Mouse (Mus musculus): ENCODE measurements at regions not wholly inside any gene's neighbourhood (a gene's known extent, or its start where the extent isn't known, plus 50 kb on each side); places are given as distances from the start of the nearest gene placed in this dataset.

DNA sequence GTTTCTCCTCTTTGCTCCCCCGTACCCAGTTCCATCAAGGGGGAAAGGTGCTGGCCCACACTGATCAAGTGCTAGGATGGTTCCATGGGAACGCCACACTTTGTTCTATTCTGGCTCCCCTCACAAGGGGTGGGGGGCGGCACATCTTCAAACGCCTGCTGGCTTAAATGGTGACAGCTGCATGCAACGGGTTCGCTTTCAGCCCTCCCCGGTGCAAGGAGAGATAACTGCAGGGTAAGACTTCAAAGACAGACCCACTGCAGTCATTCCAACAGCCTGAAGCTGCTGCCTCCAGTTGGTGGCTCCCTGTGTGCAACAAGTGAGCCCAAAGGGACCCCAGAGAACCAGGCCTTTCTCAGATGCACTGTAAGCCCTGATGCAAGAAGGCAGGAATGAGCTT is 173.9 kb upstream of the Lef1 start:
- DNase-seq: no peak

DNA sequence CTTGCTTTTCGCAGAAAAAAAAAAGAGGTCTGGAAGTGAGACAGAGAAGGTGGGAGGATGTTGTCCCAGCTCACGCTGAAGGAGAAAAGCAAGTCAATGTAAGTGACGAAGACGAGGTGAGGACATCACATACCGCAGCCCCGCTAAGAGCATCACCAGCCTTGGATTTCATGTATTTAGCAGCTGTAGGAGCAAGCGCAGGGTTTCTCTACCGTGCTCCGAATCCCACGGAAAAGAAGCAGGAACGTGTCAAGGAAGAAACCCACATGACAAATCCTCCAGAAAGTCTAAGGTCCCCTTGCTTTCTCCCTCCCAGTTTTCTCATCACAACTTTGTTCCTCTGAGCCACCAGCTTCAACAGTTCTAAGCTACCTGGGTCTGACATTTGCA is 174.3 kb upstream of the Lef1 start:
- no peak for DNase-seq

DNA sequence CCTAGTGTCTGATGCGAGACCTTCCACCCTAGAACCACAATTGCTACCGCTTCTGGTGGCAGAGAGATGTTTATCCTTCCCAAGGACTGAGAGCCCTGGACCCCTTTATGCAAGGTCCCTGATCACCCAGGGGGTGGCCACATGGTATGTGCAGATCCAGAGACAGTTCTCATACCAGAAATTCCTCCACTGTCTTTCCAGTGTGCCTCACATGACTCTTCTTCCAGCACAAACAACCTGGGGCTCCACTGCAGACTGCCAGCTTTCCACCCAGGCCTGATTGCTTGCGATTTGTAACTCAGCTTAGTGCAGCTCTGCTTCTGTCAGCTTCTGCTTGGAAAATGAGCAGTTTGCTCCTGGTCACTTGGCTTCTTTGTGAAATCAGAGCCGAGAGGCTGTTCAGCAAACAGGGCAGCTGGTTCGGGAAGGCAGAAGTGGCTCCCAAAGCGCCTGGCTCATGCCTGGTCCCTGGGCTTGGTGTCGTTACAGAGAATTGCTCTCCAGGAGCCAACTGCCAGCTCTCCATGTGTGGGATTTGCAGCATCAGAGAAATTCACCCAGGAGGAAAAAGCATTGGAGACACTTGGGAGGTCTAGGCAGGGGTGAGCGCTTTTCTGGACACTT is 174.9 kb upstream of the Lef1 start:
- DNase-seq: no peak

DNA sequence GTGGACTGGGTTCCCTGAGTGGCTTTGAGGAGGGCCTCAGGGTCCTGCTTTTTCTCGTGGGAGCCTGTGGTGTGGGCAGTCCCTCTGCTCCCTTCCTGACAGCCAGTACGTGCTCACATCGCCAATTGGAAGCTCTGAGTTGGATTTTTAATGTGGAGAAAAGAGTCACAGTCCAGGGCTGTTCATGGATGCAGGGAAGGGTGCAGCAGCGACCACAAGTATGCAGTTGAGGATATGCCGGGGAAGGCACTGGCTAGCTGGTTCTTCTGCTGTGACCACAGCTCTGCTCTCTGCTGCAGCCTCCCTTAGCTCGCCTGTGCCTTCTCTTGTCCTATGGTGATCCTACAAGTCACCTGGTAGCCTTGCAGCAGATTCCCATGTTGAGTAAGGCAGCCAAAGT is 177.5 kb upstream of the Lef1 start:
- DNase-seq: no peak

DNA sequence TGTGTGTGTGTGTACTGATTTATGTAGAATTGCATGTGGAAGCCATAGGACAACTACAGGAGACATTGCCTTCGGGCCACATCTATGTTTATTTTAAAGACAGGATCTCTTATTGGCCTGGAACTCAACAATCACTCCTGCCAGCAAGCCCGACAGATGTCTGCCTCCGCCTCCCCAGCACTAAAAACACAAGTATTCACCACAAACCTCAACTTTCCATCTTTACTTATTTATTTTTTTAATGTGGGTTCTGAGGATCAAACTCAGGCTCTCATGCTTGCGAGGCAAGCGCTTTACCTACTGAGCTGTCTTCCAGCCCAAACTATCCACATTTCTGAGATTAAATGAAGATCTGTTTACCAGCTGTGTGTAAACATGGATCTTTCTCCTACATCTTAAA is 178.0 kb upstream of the Lef1 start:
- DNase-seq: no peak

DNA sequence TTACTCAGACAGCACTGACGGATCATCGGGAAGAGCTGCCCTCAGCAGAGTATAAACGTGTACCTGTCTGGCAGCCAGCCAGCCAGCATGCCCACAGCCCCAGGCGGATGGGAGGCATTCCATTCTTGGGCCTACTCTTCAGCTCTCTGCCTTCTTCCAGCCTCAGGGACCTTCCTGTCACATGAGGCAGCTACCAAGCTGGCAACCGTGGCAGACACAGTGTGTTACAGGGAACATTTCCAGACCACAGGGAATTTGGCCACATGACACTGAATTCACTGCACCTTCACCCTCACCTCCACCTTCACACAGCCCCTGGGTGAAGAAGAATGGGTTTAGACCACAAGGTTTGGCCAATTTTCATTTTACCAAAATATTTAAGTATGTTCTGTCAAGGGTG is 185.3 kb upstream of the Lef1 start:
- DNase-seq: no peak

DNA sequence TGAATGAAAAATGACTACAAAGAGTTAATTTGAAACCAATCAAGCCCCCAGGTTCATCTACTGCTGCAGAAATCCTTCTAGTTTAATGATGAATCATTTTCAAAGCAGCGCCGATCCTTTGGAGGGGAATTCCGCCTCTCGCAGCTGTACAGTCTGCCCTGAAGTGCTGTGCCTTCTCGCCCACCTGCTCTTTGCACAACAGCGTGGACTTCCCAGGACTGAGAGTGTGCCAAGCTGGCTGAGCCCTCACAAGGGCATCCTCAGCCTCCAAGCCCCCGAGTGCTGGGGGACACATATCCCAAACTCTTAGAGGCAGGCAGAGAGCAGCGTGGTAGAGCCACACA is 186.7 kb upstream of the Lef1 start:
- DNase-seq: no peak

DNA sequence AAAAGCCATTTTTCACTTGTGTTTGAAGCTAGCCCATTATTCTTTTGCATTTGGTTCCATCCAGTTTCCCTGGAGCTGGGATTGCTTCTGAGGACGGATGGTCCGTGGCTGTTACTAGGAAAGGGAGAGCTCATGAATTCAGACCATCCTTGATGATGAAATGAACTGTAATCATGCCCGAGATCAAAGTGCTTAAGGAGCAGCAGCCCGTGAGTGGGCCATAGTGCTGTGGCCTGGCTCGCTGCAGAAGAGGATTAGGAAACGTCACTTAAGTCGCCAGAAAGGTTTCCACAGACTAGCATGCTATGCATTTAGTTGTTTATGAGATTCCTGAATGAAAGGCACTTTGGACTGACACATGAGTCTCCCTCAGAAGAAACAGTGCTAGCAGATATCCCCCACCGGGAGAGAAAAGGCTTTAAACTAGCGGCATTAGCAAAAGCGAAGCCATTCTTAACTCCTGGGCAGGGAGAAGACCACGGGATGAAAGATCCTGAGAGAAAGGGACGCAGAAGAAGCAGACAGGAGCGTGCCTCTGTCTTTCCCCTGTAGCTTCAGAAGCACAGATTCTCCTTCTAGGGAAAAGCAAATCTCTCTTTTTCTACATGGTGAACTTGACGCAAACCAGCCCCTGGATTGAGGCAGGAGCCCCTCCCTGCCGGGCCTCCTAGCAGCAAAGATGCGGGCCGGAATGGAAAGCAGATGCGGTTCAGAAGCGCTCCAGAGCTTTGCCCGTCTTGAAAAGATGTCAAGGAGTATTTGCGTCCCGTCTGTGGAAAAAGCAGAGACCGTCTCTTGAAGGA is 187.3 kb upstream of the Lef1 start:
- no peak for DNase-seq

DNA sequence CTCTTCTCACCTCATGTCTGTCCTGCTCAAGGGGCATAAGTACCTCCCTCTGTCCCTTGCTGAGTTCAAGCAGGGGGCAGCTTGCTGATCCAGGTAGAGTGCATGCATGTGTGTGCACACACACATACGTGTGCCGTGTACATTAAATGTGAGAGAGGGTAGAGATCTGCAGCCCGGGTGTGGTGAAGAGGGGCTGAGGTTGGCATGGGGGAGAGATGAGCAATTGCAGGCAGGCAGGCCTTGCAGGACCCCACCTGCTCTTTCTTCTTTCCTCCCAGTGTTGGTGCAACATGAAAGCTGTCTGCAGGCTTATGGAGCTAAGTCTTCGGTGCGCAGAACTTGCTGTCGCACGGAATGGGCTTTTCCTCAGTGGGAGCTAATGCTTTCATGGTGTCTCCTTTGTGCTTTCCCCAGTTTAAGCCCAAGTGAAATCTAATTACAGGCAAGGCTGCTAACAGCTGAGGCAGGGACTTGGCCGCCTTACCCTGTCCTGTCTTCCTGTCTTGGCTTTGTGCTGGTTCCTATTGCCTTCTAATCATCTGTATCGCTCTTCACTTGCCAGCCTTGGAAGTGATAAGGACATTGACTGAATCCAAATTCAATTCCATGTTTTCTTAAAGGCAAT is 188.5 kb upstream of the Lef1 start:
- no peak for DNase-seq

DNA sequence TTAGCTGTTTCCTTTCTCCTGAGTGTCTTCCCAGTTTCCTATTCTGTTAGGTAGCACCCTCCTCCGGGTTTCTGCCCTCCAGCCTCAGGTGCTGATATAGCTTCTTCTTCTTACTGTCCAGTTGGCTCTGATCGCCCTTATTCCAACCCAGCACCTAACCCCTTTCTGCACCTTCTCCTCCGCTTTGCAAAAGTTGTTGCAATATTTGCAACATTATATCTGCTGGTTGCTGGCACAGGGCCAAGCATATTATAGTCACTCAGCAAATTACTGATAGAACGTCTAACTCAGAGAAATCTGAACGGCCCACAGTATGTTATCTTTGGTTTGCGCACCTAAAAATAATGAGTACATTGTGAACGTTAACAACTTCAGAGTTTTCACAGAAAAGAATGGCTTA is 183.6 kb upstream of the Rpl34 start:
- DNase-seq: no peak

DNA sequence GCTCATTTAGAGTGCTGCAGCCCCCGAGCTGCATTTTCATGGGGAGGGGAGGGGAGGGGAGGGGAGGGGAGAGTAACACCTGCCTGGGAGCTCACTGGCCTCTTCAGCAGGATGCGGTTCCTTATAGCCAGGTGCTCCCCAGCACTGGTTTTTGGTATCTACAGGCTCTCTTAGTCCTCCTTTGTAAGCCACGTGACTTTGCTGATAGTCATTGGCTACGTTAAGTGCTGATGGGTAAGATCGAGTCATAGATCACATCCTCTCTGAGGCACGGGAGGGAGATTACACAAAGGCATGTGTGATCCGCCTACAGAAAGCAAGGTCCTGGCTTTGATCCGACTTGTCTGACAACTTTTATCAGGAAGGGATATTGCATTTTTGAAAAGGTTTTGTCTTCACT is 174.9 kb upstream of the Rpl34 start:
- DNase-seq: no peak

DNA sequence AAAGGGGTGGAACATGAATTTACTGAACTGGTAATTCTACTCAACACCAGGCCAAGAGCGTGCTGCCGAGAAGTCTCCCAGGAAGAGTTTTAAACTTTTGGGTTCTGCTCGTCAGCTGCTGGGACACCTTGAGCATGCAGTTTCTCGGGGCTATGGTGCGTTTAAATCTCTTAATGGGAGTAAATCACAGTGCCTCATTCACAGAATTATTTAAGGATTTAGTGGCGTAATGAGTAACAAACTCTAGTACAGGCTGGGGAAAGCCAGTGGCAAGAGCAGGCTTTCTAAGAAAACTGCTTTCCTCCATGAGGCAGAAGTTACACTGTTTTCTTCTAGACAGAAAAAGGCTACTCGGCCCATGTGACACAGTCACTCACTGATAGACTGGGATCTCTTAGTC is 173.1 kb upstream of the Rpl34 start:
- no peak for DNase-seq

DNA sequence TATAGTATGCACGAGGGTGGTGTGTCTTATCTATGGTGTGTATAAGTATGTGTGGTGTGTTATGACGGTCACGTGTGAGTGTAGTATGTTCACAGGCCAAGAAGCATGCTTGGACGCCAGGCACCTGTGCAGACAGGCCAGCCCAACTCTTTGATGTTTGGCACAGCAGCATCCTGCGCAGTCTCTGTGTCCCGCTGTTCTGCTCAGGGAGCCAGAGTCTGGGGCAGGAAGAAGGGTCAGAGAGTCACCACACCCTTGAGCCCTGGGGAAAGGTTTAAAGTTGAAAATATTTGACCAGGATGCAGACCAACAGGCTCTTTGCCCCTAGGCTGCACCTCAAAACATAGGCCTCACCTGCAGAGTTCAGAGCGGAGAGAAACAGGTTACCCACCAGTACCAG is 172.2 kb upstream of the Rpl34 start:
- DNase-seq: no peak

DNA sequence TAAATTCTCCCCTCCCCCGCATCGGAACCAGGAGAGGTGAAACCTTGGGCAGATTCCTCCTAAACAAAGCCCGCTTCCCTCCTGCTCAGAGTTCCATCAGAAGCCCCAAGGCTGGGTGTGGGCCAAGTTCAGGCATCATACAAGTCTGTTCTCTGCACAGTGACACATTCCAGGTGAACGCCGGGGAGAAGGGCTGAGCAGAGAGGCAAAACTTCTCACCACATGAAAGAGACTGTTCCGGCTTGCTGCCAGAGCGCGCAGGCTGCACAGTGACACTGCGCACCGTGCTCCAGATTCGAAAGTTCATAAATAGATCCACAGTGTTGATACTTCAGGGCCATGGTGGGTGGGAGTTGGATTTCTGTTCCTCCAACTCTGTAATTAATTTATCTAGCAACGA is 171.1 kb upstream of the Rpl34 start:
- DNase-seq: no peak

DNA sequence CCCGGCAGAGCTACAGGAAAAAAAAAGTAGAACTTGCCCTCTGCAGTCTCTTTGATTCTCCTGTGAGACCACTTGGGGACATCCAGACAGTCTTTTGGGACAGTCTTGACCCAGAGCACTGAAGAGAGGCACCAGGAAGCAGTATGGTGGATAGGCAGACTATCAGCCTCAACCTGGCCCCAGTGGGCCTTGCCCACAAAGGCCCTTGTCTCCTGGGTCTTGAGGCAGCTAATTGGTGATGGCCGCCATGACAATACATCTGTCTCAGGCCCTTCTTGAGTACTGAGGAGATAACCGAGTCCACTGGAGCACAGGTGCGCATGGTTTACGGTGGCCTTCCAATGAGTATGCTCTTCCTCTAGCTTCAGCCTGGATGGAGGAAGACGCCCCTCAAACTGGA is 170.6 kb upstream of the Rpl34 start:
- no peak for DNase-seq

DNA sequence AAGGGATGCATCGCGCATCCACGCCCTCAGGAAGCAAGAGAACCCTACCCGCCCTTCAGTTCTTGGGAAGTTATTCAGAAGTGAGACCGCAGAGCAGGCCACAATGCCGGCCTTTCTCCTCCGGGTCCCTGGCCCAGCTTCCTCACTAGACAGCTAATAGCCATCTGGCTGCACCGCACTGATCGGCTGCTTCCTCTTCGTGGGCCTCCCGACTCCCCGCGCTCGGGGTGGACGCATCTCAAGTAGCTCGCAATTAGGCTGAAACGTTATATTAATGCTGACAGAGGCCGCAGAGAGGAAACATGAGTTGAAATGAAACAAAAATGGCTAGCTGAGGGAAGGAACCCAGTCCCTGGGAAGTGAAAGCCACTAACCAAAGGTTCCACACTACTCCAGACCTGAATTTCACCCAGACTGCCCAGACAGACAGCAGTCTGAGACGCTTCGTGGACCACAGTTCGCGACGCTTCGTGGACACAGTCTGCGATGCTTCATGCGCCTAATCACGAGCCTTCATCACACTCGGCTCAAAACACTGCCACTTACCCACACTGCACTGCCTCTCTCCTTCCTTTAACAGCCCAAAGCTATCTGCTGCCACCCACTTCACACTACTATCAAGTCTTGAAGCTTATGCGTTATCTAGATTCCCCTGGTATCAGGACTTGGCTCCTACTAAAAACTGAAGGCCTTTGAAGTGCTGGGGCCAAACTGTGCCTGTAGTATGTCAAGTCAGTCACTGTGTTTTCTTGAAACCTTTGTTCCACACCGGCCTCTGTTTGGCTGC is 170.0 kb upstream of the Rpl34 start:
- no peak for DNase-seq

DNA sequence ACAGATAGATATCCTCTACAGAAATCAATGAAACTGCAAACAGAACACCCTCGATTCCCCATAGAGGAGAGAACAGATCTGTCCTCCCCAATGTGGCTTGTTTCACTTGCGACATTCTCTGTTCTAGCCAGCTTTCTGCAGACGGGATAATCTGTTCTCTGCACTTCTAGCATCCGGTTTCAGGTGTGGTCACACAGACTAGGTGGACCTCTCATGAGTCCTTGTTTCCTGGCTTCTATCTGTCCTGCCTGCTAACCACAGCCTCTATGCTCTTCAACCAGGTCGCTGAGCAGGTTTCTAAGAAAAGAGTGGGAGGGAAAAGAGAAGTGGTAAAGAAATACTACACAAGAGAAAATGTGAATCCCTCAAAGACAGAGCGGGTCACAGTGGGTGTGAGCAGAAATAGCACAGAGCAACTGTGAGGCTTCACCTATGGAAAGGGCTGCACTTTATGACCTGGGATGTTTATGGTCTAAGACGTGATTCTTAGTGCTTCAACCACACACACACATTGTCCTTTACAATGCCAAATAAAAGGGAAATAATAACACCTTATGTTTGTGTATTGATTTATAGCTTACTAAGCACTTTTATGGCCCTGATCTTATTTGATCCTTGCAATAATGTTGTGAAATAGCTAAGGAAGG is 164.1 kb upstream of the Rpl34 start:
- no peak for DNase-seq

DNA sequence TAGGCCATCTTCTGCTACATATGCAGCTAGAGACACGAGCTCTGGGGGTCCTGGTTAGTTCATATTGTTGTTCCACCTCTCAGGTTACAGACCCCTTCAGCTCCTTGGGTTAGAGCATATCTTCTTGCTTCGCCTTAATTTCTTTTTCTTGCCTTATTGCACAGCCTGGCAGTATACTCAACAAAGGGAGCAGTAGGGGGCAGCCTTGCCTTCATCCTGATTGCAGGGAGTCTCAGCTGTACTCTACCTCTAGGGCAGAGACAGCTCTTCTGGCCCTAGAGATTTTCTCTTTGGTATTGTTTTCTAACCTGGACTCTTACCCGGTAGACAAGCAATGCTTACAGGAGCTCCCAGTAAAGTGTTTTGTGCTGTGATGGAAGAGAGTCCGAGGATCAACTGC is 161.1 kb upstream of the Rpl34 start:
- DNase-seq: no peak

DNA sequence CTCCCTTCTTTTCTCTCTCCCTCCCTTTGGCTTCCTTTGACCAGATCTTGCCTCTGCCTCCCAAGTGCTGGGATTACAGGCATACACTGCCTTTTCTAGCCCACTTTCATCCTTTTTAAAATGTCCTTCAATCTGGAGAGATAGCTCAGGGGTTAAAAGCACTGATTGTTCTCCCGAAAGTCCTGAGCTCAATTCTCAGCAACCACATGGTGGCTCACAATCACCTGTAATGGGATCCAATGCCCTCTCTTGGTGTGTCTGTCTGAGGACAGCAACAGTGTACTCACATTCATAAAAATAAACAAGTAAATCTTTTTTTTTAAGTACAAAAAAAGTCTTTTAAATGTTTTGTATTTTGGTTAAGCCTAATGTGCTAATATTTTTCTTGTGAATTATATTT is 158.4 kb upstream of the Rpl34 start:
- no peak for DNase-seq

DNA sequence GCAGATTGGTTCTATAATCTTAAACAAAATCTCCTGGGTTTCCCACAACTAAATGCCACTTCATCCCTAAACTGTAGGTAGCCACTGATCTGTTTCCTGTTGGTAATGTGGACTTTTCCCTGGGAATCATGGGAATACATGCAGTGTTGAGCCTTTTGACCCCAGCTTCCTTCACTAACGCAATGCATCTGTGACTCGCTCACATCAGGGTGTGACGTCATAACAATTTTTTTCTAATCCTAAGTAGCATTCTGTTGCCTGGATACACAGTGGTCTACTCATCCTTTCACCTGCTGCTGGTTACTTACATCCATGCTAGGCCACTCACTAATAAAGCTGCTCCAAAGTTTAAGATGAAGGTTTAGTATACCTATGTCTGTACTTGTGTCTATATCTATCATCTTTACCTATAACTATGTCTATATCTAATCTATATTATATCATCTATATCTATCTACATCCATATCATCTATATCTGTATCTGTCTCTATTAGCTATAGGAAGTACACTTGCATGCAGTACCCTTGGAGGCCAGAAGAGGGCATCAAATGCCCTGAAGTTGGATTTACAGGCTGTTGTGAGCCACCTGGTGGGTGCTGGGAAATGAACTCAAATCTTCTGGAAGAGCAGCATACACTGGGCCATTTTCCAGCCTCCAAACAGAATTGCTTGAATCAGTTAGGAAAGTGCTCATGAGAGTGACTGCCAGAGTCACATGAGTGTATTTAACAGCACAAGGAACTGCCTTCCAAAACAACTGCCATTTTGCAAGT is 157.5 kb upstream of the Rpl34 start:
- DNase-seq: no peak

DNA sequence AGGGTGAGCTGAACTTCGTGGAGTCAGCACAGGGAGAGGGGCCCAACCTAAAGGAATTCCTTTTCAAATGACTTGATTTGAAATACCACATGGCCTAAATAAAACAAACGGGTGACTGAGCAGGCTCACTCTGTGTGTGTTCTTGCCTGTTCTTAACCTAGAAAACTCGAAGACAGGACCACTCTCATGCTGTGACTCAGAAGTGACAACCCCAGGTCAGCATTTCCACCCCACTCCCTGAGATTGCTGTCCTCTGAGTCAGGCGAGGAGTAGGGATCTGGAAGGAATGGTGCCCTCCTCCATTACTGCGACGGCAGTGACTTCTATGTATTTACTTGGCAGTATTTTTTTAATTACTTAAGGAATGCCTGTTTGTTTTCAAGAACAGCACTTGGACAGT is 155.8 kb upstream of the Rpl34 start:
- no peak for DNase-seq

DNA sequence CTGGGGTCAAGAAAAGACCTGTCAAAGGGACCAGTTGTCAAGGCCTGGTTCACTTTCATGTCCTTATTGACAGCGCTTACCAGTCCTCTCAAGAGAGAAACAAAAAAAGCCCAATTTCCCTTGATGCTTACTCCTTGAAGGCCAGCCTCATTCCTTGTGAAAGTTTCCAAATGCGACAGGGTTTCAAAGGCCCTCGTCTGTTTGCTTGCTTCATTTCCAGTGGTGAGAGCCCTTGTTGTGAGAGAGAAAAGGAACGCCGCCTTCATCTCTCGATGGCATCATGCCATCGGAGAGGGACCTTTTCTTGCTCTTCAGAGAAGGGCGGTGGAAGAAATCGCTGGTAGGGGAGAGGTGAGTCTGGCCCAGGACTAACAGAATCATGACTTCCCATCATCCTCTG is 154.2 kb upstream of the Rpl34 start:
- no peak for DNase-seq

DNA sequence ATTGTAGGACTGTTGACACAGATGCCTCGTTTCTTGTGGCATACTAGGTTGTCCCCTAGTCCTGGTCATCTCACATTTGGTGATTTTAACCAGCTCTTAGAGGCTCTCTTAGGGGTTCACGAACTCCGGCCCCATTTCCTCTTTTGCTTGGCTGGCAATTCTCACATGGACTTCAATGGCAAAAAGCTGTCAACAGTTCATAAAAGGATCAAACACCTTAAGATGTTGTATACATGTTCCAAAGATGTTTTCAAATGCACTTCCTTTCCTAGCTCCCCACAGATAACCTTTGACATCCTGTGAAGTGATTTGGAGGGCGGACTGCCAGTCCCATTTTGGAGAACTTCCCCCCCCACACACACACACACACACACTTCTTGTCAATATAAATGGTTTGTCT is 153.7 kb upstream of the Rpl34 start:
- no peak for DNase-seq
